Mouse (Mus musculus) embryo, embryonic 10 days (tissue): Measurements from ENCODE around the gene Mosmo.

Source experiments
- DNase-seq: peaks from one replicate; pipeline ENCODE4 v3.0.0-alpha.2; 2015; ENCODE audit warnings: low spot score

The Mosmo gene

GRCm38 (mm10) chr7:120677001-120677643 lies at the start of gene Mosmo:
Mosmo (plus strand) TSS chr7:120677618.
- DNase-seq, result peak; percentile 67

GRCm38 (mm10) chr7:120632518-120632917 lies 44.9 kb upstream of the Mosmo start:
- peak; percentile 13 for DNase-seq

- peak; percentile 6 for DNase-seq
These were observed 43.1 kb upstream of the Mosmo start for GRCm38 (mm10) chr7:120634301-120634700.

- peak; percentile 96 for DNase-seq
These were observed 42.6 kb upstream of the Mosmo start, which contains the start of gene Uqcrc2 for GRCm38 (mm10) chr7:120634711-120635361. Uqcrc2 (plus strand) TSS chr7:120635176.

GRCm38 (mm10) chr7:120635362-120635781 lies 42.0 kb upstream of the Mosmo start:
- no peak for DNase-seq

- peak; percentile 29 for DNase-seq
These were observed 41.6 kb upstream of the Mosmo start for GRCm38 (mm10) chr7:120635821-120636220.

GRCm38 (mm10) chr7:120643217-120643616 lies 34.2 kb upstream of the Mosmo start:
- DNase-seq, result no peak

GRCm38 (mm10) chr7:120647849-120648248 lies 29.6 kb upstream of the Mosmo start:
- DNase-seq, result no peak

- DNase-seq, result no peak
These were observed 15.3 kb upstream of the Mosmo start for GRCm38 (mm10) chr7:120662079-120662478.

GRCm38 (mm10) chr7:120670153-120670875 lies 7.1 kb upstream of the Mosmo start, which contains the start of gene Pdzd9:
Pdzd9 (minus strand) TSS chr7:120670343.
- peak; percentile 80 for DNase-seq

- DNase-seq, result no peak
These were observed 6.1 kb upstream of the Mosmo start for GRCm38 (mm10) chr7:120671271-120671670.

GRCm38 (mm10) chr7:120677764-120678531 lies 530 bp downstream of the Mosmo start:
- DNase-seq, result peak; percentile 56

GRCm38 (mm10) chr7:120679023-120679422 lies 1.6 kb downstream of the Mosmo start:
- DNase-seq, result no peak

GRCm38 (mm10) chr7:120682002-120682401 lies 4.6 kb downstream of the Mosmo start:
- no peak for DNase-seq

GRCm38 (mm10) chr7:120684731-120685161 lies 7.3 kb downstream of the Mosmo start:
- no peak for DNase-seq

GRCm38 (mm10) chr7:120685227-120685626 lies 7.8 kb downstream of the Mosmo start:
- no peak for DNase-seq

GRCm38 (mm10) chr7:120690634-120691033 lies 13.2 kb downstream of the Mosmo start:
- no peak for DNase-seq

GRCm38 (mm10) chr7:120693831-120694375 lies 16.5 kb downstream of the Mosmo start:
- no peak for DNase-seq

GRCm38 (mm10) chr7:120695196-120695595 lies 17.8 kb downstream of the Mosmo start:
- DNase-seq, result no peak

- DNase-seq, result no peak
These were observed 18.2 kb downstream of the Mosmo start for GRCm38 (mm10) chr7:120695641-120696040.

GRCm38 (mm10) chr7:120696331-120696730 lies 18.9 kb downstream of the Mosmo start:
- no peak for DNase-seq

- no peak for DNase-seq
These were observed 22.2 kb downstream of the Mosmo start for GRCm38 (mm10) chr7:120699586-120699985.
